Mouse (Mus musculus): Measurements from ENCODE around the gene Pptc7.
A peak's percentile ranks its signal among the peaks of the same experiment; 100 is the strongest.
"Not testable (repeated sequence)": the region's sequence is repeated elsewhere in the genome, so short reads cannot be mapped to it uniquely, and the experiment has no call there.

Gene Pptc7

DNA sequence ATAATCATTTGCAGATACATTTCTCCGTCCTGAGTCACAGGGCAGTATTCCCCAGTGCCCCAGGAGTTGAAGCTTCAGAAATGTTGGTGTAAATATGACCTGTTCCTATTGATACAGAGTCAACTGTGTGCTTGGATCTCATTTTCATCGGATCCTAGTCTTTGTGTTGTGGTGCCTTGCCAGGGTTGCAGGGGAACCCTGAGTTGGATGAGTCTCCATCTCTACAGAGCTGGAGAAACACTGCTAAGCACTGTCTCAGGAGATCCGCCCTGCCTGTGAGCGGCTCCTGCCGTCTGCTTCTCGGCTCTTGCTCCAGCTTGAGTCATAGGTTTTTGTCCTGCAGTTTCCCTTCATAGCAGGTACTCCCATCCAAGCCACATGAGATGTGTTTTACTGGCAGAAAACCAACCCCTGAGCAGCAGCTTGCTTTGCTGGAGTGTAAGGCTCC lies 15.9 kb downstream of the Pptc7 start:
- DNase-seq (ENCODE audit: low spot score), result no peak

DNA sequence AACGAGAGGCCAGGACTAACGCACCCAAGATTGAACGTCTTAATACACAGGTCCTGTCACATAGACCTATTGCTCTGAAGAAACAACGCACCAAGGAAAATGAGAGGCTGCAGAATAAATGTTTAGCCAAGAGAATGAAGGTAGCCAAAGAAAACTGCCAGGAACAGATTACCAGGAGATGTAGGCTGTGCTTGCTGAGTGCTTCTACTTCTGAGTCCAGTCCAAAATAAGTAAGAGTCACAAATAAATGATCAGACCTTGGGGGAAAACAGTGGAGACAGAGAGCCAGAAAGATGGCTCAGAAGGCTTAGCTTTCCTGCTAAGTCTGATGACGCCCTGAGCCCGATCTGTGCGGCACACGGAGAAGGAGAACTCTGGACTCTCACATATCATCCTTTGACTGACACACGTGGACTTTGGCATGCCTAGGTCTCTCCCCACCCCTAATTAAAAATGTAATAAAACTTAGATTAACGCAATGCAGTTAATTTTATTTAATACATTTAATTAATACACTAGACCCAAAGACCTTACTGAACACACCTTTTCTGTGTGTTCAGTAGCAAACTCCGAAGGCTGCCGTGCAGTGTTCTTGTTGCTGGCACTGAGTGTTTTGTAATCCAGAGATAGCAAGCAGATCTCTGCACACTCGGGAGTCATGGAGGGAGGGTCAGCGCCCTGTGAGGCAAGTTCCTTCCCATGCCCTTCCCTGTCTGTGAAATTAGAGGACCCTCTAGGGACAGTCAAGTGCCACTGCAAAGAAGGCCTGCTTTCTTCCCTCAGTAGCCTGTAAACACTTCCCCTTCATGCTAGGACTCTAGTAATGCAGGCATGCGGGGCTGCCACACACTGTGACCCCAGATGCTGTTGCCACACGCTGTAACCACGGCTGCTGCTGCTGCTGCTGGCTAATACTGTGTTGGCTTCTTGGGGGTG lies 18.9 kb downstream of the Pptc7 start:
- no peak for DNase-seq (ENCODE audit: low spot score)

DNA sequence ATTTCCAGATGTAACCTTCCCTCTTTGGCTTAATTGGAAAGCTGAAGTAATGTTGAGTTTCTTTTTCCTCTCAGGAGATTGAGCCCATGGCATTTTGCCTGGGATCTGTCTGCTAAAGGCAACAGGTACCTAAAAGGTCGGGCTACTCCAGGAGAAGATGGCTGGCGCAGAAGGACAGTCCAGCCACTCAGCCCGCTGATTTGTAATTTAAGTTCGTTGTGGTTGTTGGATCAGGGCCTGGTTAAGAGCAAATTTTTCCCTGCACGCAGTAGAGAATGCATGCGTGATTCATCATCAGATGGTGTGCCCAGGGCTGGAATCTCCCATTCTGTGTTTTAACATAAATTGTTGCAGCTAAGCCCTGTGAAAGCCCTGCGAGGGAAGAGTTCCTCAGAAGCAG lies 19.8 kb downstream of the Pptc7 start:
- no peak for DNase-seq (ENCODE audit: low spot score)

DNA sequence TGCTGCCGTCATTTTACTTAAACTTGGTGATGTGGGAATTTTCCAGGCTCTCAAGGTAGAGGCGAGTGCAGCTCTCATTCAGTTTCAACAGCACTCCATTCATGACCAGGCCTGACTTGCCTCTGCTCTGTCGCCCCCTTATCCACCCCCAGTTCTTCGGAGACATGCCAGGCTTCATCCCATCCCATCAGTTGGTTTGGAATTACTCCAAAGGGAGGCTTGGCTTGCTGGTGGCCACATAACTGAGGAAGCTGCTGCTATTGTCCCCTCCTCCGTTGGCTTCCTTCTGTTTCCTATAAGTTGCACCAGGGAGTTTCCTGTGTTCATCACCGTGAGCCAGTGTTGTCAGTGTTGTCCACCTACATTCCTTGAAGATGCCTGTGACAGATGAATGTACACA lies 20.4 kb downstream of the Pptc7 start:
- DNase-seq (ENCODE audit: low spot score), result no peak

DNA sequence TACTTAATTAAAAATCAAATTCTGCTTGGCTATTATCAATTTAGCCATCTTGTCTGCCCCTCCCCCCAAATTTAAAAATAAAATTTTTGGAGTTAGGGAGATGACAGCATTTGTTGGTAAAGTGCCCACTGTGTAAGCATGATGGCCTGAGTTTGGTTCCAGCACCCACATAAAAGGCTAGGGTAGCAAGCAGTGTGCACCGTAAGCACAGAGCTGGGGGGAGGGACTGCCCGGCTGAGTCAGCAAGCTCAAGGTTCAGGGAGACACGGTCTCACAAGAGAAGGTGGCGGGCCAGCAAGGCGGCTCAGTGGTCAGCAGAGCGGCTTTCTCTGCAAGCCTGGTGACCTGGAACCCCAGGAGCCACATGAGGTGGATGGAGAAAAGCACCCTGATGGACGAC lies 21.3 kb downstream of the Pptc7 start:
- no peak for DNase-seq (ENCODE audit: low spot score)

DNA sequence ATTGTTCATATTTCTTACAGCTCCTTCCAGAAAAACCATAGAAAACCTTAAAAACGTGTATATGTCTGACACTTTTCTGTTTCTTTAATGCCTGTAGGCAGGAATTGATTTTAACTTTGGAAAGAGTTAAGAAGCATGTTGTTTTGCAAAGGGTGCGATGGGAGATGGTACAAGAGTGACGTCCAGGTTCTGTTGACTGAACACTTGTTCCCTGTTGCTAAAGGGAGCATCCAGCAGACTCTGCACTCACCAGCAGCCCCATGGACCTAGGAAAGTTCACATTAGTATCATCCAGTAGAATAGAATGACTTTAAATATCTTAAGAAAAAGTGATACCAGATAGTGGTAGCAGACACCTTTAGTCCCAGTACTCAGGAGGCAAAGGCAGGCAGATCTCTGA lies 22.4 kb downstream of the Pptc7 start:
- no peak for DNase-seq (ENCODE audit: low spot score)

DNA sequence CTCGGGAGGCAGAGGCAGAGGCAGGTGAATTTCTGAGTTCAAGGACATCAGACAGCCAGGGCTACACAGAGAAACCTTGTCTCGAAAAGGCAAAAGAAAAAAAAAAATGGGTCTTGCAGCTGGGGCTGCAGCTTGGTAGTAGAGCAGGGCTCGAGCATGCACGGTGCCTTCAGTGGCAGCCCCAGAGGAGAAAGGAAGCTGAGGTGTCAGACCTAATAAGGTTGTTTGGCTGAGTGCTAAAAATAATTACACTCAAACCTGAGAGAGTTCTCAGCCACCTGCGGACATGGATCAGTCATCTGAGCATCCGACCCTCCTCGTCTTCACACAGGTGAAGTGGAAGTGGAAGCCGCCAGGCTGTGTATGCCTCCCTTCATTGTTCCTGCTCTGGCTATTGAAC lies 26.5 kb downstream of the Pptc7 start:
- DNase-seq (ENCODE audit: low spot score), result no peak

DNA sequence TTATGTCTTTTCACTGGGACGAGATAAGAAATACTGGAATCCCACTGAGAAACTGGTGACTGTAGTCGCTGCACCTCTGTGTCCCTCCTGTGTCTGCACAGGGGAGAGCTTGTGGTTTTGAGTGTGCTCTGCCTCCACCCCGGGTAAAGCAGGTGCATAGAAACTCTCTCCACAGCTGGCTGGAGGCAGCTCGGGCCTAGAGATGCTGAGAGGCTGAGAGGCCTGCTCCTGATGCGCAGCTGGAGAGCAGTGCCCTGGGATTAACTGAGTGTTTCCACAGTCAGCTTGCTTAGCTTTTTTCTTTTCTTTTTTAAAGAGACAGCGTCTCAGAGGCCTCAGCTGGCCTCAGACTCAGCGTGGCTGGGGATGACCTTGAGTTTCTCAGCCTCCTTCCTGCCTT lies 27.5 kb downstream of the Pptc7 start:
- DNase-seq (ENCODE audit: low spot score), result no peak

DNA sequence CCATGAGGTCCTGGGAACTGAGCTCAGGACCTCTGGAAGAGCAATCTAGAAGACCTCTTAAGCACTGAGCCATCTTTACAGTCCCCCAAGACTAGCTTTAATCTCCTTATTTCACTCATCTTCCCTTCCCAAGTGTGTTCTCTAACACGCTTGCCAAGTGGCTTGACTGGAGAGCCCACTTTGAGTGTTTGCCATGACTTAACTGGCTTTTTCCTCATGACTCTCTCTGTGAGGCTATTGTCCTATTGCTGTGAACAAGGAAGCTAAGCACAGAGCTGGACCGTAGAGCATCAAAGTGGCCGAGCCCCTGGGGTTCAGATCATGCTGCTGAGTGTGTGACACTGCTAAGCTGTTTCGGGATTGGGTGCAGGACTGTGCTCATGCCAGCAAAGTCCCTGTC lies 28.2 kb downstream of the Pptc7 start:
- DNase-seq (ENCODE audit: low spot score), result no peak

DNA sequence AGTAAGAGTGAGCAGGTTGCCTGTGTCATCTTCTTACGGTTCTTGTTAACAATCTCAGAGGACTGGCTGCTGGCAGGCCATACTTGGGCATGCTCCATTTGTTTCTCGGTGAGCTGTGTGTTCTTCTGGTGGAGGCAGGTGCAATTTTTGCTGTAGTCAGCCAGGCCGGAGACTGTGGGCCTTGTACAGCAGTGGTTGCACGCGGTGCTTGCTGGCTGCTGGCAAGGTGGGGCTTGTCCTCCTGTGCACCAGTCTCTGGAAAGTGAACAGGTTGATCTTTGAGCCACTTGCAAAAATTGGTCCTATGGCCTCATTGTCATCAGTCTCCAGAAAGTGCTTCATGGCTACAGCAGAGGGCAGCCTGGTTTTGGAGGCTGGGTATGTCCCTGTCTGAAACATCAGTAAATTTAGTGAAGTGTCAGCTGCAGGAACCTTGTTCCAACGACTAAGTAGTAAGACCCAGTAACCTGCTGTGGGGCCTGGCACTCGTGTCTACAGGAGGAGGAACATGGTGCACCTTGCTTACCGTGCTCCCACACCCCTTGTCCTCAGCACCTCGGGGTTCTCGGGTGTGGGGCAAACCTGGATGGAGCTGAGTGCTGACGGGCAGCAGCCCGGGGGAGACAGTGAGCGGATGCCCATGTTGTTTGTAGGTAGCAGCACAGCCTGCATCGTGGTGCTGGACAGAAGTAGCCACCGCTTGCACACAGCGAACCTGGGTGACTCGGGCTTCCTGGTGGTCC lies 28.9 kb downstream of the Pptc7 start:
- DNase-seq (ENCODE audit: low spot score), result no peak

DNA sequence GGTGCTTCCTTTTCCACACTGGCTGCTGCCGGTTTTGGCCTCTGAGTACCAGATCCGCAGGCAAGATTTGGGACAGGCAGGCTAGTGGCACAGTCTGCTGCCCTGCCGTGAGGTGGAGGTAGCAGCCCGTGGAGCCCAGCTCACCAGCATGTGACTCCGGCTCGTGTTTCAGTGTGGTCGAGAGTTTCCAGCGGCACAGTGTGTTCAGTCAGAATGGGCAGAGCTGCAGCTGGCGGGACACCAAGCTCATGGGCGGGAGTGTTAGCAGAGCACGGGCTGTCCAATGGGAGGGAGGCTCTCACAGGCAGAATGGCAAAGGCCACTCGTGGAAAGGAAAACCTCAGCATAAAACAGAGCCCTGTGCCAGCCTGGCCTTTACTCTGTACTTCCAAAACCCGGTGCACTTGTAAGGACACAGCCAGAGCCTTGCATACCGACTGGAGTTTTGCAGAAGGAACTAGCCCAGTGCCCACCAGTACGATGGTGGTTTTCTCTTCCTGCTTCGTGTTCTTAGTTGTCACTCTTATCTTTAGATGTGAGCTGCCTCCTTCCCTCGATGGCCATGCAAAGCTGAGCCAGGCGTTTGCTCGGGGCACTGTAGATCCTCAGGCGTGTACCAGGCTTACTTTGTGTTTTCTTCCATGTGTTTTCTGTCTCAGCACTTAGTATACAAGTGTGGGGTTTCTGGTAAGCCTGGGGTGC lies 31.0 kb downstream of the Pptc7 start:
- peak; percentile 51 for DNase-seq (ENCODE audit: low spot score)

DNA sequence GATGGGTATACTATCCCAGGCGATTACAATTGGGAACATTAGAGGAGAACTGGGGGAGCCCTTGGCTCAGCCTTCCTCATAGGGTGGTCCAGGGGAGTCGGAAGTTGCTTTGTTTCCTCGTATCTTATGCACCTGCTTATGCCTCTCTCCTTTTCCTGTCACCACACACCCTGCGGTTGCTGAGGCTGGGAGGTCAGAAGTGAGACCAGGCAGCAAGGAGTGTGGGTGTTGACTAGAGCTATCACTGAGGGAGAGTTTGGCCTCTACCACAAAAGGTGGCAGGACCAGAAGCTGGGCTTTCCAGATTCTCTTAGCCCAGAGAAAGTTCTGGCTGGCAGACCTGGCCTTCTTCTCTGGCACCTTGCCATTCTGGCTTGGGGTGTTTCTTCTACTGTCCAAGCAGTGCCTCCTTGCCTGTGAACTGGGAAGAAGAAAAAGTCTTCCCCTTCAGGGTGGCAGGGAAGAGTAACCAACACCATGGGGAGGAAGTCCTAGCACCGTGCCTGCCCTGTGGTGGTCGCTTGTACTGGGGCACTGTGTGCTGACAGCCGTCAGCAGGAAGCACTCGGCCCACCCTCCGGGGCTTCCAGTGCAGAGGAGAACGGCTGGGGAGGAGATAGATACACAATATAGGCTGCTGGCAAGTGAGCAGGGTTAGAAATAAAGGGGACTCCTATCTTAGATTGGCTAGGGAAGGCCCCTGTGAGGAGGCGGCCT lies 33.3 kb downstream of the Pptc7 start:
- DNase-seq (ENCODE audit: low spot score), result no peak

DNA sequence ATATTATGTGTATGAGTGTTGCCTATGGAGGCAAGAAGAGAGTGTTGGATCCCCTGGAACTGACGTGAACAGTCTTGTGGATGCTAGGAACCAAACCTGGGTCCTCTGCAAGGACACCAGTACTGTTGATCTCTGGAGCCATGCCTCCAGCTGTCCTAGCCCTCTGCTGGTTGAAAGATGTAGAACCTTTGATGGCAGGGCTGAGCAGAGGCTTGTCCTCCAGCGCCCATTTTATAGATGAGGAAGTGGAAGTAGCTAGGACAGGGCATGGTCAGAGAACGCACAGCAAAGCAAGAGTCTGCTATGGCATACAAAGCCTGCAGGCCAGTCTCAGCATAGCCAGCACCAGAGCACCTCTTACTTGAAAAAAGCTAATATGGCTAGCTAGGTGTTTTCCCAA lies 33.9 kb downstream of the Pptc7 start:
- DNase-seq (ENCODE audit: low spot score), result peak; percentile 40

DNA sequence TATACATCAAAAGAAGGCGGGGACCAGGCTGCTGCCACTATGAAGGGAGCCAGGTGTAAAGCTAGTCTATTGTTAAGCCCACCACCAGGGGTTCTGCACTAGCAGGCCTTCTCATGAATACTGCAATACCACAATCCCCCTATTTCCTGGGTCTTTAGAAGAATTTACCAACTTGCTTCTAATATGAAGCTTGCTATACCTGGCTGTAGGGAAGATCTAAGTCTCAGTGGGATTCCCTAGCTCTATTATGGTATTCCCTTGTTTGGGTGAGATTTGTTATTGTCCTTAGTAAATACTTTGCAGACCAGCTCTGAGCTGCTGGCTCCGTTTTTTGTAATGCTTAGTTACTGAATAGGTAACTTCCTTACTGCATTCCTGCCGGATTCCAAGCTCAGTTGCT lies 34.8 kb downstream of the Pptc7 start:
- DNase-seq (ENCODE audit: low spot score), result not testable (repeated sequence)

DNA sequence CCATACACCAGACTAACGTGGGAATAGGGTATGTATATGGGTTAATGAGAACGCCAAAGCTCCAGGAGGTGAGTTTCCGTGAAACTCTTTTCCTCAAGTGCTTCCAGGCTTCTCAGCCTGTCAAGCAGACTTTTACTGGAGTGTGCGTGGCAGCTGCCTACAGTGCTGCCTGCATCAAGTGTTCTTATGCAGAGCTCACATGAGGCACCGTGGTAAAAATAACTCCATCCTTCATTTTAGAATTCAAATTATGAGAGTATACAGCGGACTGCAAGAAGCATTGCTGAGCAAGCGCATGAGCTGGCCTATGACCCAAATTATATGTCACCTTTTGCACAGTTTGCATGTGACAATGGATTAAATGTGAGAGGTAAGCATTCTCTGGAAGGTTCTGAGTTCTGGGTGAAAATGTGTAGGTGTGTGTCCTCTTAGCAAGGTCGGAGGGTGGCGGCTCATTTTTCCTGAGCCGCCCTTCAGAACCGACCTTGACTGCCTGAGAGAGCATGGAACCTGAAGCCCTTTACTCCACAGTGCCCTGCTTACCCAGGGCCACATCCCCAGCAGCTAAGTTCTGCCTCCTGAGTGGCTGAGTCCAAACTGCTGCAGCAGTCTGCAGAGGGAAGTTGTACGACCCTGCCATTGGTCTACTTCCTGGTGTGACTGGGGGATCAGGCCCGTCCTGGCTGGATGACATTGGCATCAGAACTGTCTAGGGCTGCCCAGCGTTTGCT lies 35.5 kb downstream of the Pptc7 start:
- no peak for DNase-seq (ENCODE audit: low spot score)

DNA sequence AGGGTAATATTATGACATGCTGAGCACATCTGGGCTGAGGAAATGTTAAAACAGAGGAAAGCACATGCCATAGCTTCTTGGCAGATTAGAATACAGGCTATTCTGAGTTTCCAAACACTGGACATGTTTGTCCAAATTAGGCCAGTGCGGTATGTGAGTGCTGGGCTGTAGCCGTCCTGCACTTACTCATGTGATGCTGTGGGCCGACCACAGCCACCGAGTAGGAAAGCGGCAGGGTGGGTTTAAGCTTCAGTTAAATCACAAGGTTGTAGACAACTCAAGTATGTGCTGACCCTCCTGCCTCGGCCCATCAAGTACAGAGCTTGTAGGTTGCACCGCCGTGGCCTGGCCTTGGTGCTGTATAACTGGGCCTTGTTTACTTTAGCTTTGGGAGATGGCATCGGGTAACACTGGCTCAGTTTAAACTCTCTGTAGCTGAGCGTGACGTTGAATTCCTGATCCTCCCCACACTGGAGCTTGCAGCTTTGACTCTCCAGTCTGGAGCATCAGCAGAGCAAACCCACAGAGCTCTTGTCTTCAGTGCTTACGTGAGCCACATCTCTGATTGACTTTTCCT lies 36.1 kb downstream of the Pptc7 start:
- DNase-seq (ENCODE audit: low spot score), result no peak

DNA sequence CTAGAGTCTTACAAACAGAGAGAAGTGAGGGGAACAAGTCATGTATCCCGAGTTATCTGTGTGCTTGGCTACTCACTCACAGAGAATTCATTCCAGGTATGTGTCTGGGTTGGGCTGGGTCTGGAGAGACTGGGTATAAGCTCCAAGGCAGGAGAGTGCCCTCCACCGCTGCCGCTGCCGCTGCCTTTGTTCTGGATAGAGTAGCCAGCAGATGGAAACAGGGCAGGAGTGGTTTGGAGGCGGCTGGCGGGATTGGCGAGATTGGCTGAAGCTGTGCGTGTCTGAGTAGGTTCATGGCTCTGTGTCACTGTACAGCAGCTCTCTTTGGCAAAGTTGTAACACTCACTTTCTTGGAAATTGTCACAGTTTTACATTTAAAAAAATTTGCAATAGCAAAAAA lies 39.4 kb downstream of the Pptc7 start:
- DNase-seq (ENCODE audit: low spot score), result no peak

DNA sequence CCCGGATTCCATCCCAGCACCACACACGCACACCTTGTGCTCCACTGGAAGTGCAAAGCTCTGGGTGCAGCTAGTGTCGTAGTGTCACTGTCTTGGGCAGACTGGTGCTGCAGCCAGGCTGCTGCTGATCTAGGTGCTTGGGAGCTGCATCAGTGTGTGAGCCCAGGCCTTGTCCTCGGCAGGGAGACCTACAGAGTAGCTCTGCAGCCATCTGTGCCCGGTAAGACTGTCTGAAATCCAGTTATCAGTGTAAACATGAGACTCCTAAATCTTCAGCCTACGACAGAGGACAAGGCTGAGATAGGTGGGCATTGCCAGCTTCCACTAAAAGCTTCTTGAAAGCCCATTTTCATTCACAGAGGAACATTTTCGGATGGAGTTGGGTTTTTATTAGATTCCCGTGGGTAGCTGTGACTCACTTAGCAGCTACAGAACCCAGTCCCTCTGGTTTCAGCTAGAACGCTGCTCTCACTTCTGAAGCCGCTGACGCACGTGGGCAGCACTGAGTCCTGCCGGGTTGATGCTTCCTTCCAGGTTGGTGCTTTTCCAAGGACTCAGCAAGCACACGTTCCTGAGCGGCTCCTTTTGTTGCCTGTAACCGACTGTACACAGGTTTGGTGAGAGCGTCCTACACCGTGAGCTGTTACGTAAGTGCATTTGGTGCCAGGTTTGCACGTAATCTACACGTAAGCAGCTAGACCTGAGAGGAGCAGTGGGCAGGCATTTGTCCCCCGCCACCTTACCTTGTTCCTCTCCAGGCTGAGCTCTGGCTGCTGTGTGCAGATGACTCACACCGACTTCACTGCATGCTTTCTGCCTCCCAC lies 40.7 kb downstream of the Pptc7 start:
- DNase-seq (ENCODE audit: low spot score), result no peak

DNA sequence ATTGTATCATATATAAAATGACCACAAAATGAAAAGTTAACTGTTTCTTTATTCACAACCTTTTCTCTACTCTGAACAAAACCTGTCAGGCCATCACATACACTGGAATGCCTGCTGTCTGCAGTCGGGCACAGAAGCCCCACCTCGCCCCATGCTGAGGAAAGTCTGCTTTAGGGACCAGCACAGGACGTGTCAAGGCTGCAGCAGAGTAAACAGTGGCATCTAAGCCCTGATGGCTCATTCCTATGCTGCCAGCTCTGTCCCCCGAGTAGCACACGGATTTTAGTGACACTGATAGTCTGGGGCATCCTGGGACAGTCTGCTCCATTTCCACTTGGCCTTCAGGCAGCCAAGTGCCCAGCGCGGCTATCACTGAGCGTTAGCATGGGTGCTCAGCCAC lies 41.3 kb downstream of the Pptc7 start:
- DNase-seq (ENCODE audit: low spot score), result no peak

DNA sequence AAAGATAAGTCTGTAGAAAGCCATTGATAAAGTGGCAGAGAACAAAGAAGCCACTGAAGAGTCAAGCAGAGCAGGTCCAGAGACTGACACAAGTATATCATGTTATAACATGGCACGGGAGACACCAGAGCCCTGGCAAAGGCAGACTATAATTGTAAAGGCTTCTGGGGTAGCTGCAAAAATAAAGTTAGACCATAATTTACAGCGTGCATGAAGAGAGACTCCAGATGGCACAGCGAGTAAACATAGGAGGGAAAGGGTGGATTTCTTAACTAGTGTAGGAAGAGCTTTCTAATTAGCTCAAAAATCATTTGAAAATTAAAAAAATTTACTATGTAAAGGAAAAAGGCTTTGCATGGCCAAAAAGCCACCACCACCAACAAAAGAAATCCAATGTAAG lies 43.1 kb downstream of the Pptc7 start:
- DNase-seq (ENCODE audit: low spot score), result no peak
